ENCODE assay signal across 17 mouse cellular contexts in genomic region chr8:106969964-106970363, GRCm38 (mm10).
"Had no signal": no experiment of that assay in that cellular context is flagged by ENCODE, and none has a peak within 500 bp of the region (broad histone marks: within the 10 kb centered on the region; RNA-seq: fewer than 3 reads in every experiment).

No protein-coding gene starts in this region.

- ATAC-seq: intestine, embryonic 16.5 days; liver, postnatal 0 days had no signal

- H3K27ac ChIP-seq: kidney, embryonic 15.5 days; limb, embryonic 12.5 days; liver, embryonic 13.5 days; midbrain, embryonic 10.5 days; neural tube, embryonic 15.5 days had no signal

- H3K4me1 ChIP-seq: kidney, embryonic 15.5 days; limb, embryonic 12.5 days; liver, embryonic 13.5 days; midbrain, embryonic 10.5 days; neural tube, embryonic 15.5 days had no signal

- H3K27me3 ChIP-seq: kidney, embryonic 15.5 days; limb, embryonic 12.5 days; liver, embryonic 13.5 days had no signal

- H3K9ac ChIP-seq: kidney, embryonic 15.5 days; limb, embryonic 12.5 days; liver, embryonic 13.5 days; liver, postnatal 0 days; neural tube, embryonic 15.5 days had no signal

- H3K36me3 ChIP-seq: kidney, embryonic 15.5 days; limb, embryonic 12.5 days; liver, embryonic 13.5 days; midbrain, embryonic 10.5 days; neural tube, embryonic 15.5 days had no signal

- H3K9me3 ChIP-seq: kidney, embryonic 15.5 days; limb, embryonic 12.5 days; liver, embryonic 13.5 days; midbrain, embryonic 10.5 days; neural tube, embryonic 15.5 days had no signal

- H3K4me3 ChIP-seq: kidney, embryonic 15.5 days; limb, embryonic 12.5 days; liver, embryonic 13.5 days; midbrain, embryonic 10.5 days; myocyte; neural tube, embryonic 15.5 days had no signal

- DNase-seq: kidney, adult 2 months; kidney, postnatal 14 days; layer of hippocampus, adult 9-11 months; liver; liver, embryonic 13.5 days; liver, postnatal 0 days; midbrain, embryonic 14.5 days; right cerebral cortex, adult 18-20 months; right cerebral cortex, postnatal 25 days; thymus, adult 18-20 months; thymus, postnatal 25 days had no signal

- H3K4me2 ChIP-seq: kidney, embryonic 15.5 days; limb, embryonic 12.5 days; liver, embryonic 13.5 days; neural tube, embryonic 15.5 days had no signal
